ENCODE assay signal across 9 mouse cellular contexts in genomic region chr15:79098868-79099267, GRCm38 (mm10). TPM values are rescaled to one million over a fixed set of nuclear protein-coding genes. Genes with fewer than 3 reads are reported as not detected.
DNase-seq lines count a peak whose midpoint lies in the region; ATAC-seq and TF ChIP-seq lines count a peak whose summit lies in the region.
"Had no signal": no experiment of that assay in that cellular context is flagged by ENCODE, and none has a peak within 500 bp of the region (broad histone marks: within the 10 kb centered on the region; RNA-seq: fewer than 3 reads in every experiment).

No protein-coding gene starts in this region.

- 18% methylated on average over 7 of the region's 7 CpGs for whole genome bisulfite sequencing in heart, adult 2 months
- 31% methylated on average over 7 of the region's 7 CpGs for WGBS in lung, adult 2 months
- WGBS in midbrain, embryonic 15.5 days: 46% methylated on average over 7 of the region's 7 CpGs

- TF ChIP-seq CTCF in cortical plate, adult 2 months (IDR thresholded peaks at IDR 0.05; ENCODE audit: extremely low read depth, insufficient read depth, low read length): no peak
- TF ChIP-seq CTCF in heart, adult 2 months (IDR thresholded peaks at IDR 0.05): no peak
- no peak for TF ChIP-seq CTCF in lung, adult 2 months (IDR thresholded peaks at IDR 0.05; ENCODE audit: insufficient read depth, low read length)

- H3K9ac ChIP-seq in heart, adult 2 months (ENCODE audit: low read depth, low read length): no peak overlapping the region
- H3K9ac ChIP-seq in midbrain, embryonic 15.5 days: no peak overlapping the region

- ATAC-seq in midbrain, embryonic 15.5 days (replicated peaks): no peak

- peaks cover 4% of the 10 kb centered on the region; the same call in 1 of the 2 replicates for H3K36me3 ChIP-seq in heart, adult 2 months (ENCODE audit: control insufficient read depth, insufficient read depth, low read length)
- H3K36me3 ChIP-seq in midbrain, embryonic 15.5 days (replicated peaks): peaks cover 12% of the 10 kb centered on the region

- TF ChIP-seq POLR2A in cortical plate, adult 2 months (IDR thresholded peaks at IDR 0.05; ENCODE audit: extremely low read depth, insufficient read depth, low read length): no peak
- peak; percentile 55; the same call in 1 of the 2 replicates for TF ChIP-seq POLR2A in heart, adult 2 months (IDR thresholded peaks at IDR 0.05; ENCODE audit: insufficient read depth, low read depth, low read length)
- TF ChIP-seq POLR2A in lung, adult 2 months (IDR thresholded peaks at IDR 0.05; ENCODE audit: borderline replicate concordance, extremely low read depth, low read depth, low read length): peak; percentile 10; the same call in 1 of the 2 replicates

- peak; percentile 48 to 55 for DNase-seq in heart, adult 2 months
- peak; percentile 63 to 73 for DNase-seq in kidney, adult 8-10 months
- no peak for DNase-seq in lung, adult 2 months
- DNase-seq in right cerebral cortex, adult 18-20 months: no peak
- DNase-seq in spleen, postnatal 36 days (ENCODE audit: low spot score in 2 of 2): no peak
- no peak for DNase-seq in c-Kit-positive CD71-positive TER-119-positive erythroid progenitor cells, embryonic 14.5 days (ENCODE audit: low spot score)
- DNase-seq: cerebellum, adult 11-12 months had no signal

- H3K4me3 ChIP-seq in cortical plate, adult 2 months (ENCODE audit: insufficient read depth, low read length): no peak overlapping the region
- H3K4me3 ChIP-seq in heart, adult 2 months: no peak overlapping the region
- H3K4me3 ChIP-seq in lung, adult 2 months (replicated peaks; ENCODE audit: extremely low read depth, low read depth, low read length): no peak overlapping the region
- H3K4me3 ChIP-seq in midbrain, embryonic 15.5 days: no peak overlapping the region

- no peak overlapping the region for H3K4me2 ChIP-seq in midbrain, embryonic 15.5 days

- intact Hi-C loops in heart, adult 2 months (cut with DNase I): loop anchor here (1.0 kb wide), 1 partner anchor 27 kb away; no protein-coding TSS in a partner anchor

- H3K9me3 ChIP-seq in midbrain, embryonic 15.5 days: no peaks in the 10 kb centered on the region

- H3K27me3 ChIP-seq in heart, adult 2 months (ENCODE audit: control insufficient read depth, insufficient read depth, low read length): no peaks in the 10 kb centered on the region
- no peaks in the 10 kb centered on the region for H3K27me3 ChIP-seq in midbrain, embryonic 15.5 days (replicated peaks)

- peak overlapping the region; percentile 87 for H3K27ac ChIP-seq in cortical plate, adult 2 months (ENCODE audit: insufficient read depth, low read length)
- H3K27ac ChIP-seq in heart, adult 2 months: peak overlapping the region; percentile 77
- no peak overlapping the region for H3K27ac ChIP-seq in midbrain, embryonic 15.5 days

- TF ChIP-seq EP300 in heart, adult 2 months (IDR thresholded peaks at IDR 0.05; ENCODE audit: insufficient read depth, low read depth, low read length): 0 out of 2 replicates have a peak, but pooled peaks have one; percentile 68

- peaks cover 3% of the 10 kb centered on the region for H3K4me1 ChIP-seq in cortical plate, adult 2 months (ENCODE audit: control insufficient read depth, insufficient read depth, low read length)
- H3K4me1 ChIP-seq in heart, adult 2 months (ENCODE audit: control insufficient read depth, insufficient read depth, low read length): peaks cover 31% of the 10 kb centered on the region
- H3K4me1 ChIP-seq in lung, adult 2 months (ENCODE audit: control insufficient read depth, insufficient read depth, low read length): peaks cover 18% of the 10 kb centered on the region
- no peaks in the 10 kb centered on the region for H3K4me1 ChIP-seq in midbrain, embryonic 15.5 days

- no peaks in the 10 kb centered on the region for H3K79me2 ChIP-seq in heart, adult 2 months (replicated peaks; ENCODE audit: control insufficient read depth, insufficient read depth, low read length)

RNA-seq across cellular contexts. Expression of gene Micall1, which starts 9.8 kb away (rescaled TPM):
- 25.0 and 27.6 TPM in 2 replicates for polyA plus RNA-seq in cortical plate, adult 2 months (2012; rRNA removed)
- 10 to 100 TPM; 43.0 to 45.7 TPM for total RNA-seq in heart, adult 2 months (2021)
- polyA plus RNA-seq in heart, adult 2 months (2012; rRNA removed): 39.3 and 58.7 TPM in 2 replicates
- polyA plus RNA-seq in lung, adult 2 months (2012; rRNA removed): 31.9 and 36.1 TPM in 2 replicates
- polyA plus RNA-seq in midbrain, embryonic 15.5 days (2015; fragmentation: Nextera tagmentation; extraction: Ambion mirVana): 13.9 and 15.8 TPM in 2 replicates

RNA-seq across cellular contexts. Expression of gene Eif3l, which starts 23.9 kb away (rescaled TPM):
- 86.8 and 93.0 TPM in 2 replicates for polyA plus RNA-seq in cortical plate, adult 2 months (2012; rRNA removed)
- total RNA-seq in heart, adult 2 months (2021): 10 to 100 TPM; 63.9 to 69.2 TPM
- polyA plus RNA-seq in heart, adult 2 months (2012; rRNA removed): 90.3 and 116 TPM in 2 replicates
- 81.2 and 105 TPM in 2 replicates for polyA plus RNA-seq in lung, adult 2 months (2012; rRNA removed)
- polyA plus RNA-seq in midbrain, embryonic 15.5 days (2015; fragmentation: Nextera tagmentation; extraction: Ambion mirVana): 165 and 167 TPM in 2 replicates

RNA-seq across cellular contexts. Expression of gene Ankrd54, which starts 36.2 kb away (rescaled TPM):
- polyA plus RNA-seq in cortical plate, adult 2 months (2012; rRNA removed): 26.5 and 28.2 TPM in 2 replicates
- 1 to 10 TPM; 5.5 to 8.5 TPM for total RNA-seq in heart, adult 2 months (2021)
- polyA plus RNA-seq in heart, adult 2 months (2012; rRNA removed): 12.2 and 14.2 TPM in 2 replicates
- 60.7 and 67.3 TPM in 2 replicates for polyA plus RNA-seq in lung, adult 2 months (2012; rRNA removed)
- 61.0 and 64.3 TPM in 2 replicates for polyA plus RNA-seq in midbrain, embryonic 15.5 days (2015; fragmentation: Nextera tagmentation; extraction: Ambion mirVana)

RNA-seq across cellular contexts. Expression of gene Polr2f, which starts 41.9 kb away (rescaled TPM):
- 131 and 134 TPM in 2 replicates for polyA plus RNA-seq in cortical plate, adult 2 months (2012; rRNA removed)
- total RNA-seq in heart, adult 2 months (2021): 100 to 1,000 TPM; 126 to 145 TPM
- polyA plus RNA-seq in heart, adult 2 months (2012; rRNA removed): 48.6 and 50.9 TPM in 2 replicates
- polyA plus RNA-seq in lung, adult 2 months (2012; rRNA removed): 35.2 and 38.9 TPM in 2 replicates
- polyA plus RNA-seq in midbrain, embryonic 15.5 days (2015; fragmentation: Nextera tagmentation; extraction: Ambion mirVana): 229 and 243 TPM in 2 replicates

RNA-seq across cellular contexts. Expression of gene 1700088E04Rik, which starts 42.2 kb away (rescaled TPM):
- polyA plus RNA-seq in cortical plate, adult 2 months (2012; rRNA removed): 16.5 and 17.1 TPM in 2 replicates
- total RNA-seq in heart, adult 2 months (2021): 1 to 10 TPM; 1.8 to 2.6 TPM
- 2.8 and 3.8 TPM in 2 replicates for polyA plus RNA-seq in heart, adult 2 months (2012; rRNA removed)
- polyA plus RNA-seq in lung, adult 2 months (2012; rRNA removed): 20.1 and 20.8 TPM in 2 replicates
- polyA plus RNA-seq in midbrain, embryonic 15.5 days (2015; fragmentation: Nextera tagmentation; extraction: Ambion mirVana): 15.1 and 19.1 TPM in 2 replicates

Comparison
In these comparisons a context has a peak if more than half of its experiments do, and no peak if none do; other contexts are left out.
1. DNase-seq: peak in heart, adult 2 months (2 of 2) and kidney, adult 8-10 months (2 of 2); none in lung, adult 2 months (single experiment), right cerebral cortex, adult 18-20 months (single experiment), spleen, postnatal 36 days (0 of 2) and c-Kit-positive CD71-positive TER-119-positive erythroid progenitor cells, embryonic 14.5 days (single experiment).